Mouse (Mus musculus): ENCODE data around the gene Tnnc1.

Tnnc1 gene

GRCm38 (mm10) chr14:31186656-31187055 is 21.5 kb upstream of the Tnnc1 start:
- DNase-seq = peak; percentile 81

GRCm38 (mm10) chr14:31188771-31189181 is 19.3 kb upstream of the Tnnc1 start:
- DNase-seq = no peak

- DNase-seq = no peak
Measured at GRCm38 (mm10) chr14:31189348-31189747, 18.8 kb upstream of the Tnnc1 start.

GRCm38 (mm10) chr14:31191936-31192335 is 16.2 kb upstream of the Tnnc1 start:
- DNase-seq = no peak

GRCm38 (mm10) chr14:31193791-31194190 is 14.3 kb upstream of the Tnnc1 start:
- no peak for DNase-seq

- no peak for DNase-seq
Measured at GRCm38 (mm10) chr14:31194441-31194840, 13.7 kb upstream of the Tnnc1 start.

GRCm38 (mm10) chr14:31194891-31195513 is 13.1 kb upstream of the Tnnc1 start:
- DNase-seq = peak; percentile 70

GRCm38 (mm10) chr14:31195521-31195920 is 12.6 kb upstream of the Tnnc1 start:
- DNase-seq = no peak

- DNase-seq = peak; percentile 67
Measured at GRCm38 (mm10) chr14:31195968-31196367, 12.1 kb upstream of the Tnnc1 start.

- no peak for DNase-seq
Measured at GRCm38 (mm10) chr14:31197547-31198516, 10.3 kb upstream of the Tnnc1 start.

GRCm38 (mm10) chr14:31199599-31199998 is 8.5 kb upstream of the Tnnc1 start:
- no peak for DNase-seq

GRCm38 (mm10) chr14:31200038-31200437 is 8.1 kb upstream of the Tnnc1 start:
- DNase-seq = no peak

GRCm38 (mm10) chr14:31204844-31205243 is 3.3 kb upstream of the Tnnc1 start:
- DNase-seq = no peak

- no peak for DNase-seq
Measured at GRCm38 (mm10) chr14:31205244-31205561, 2.9 kb upstream of the Tnnc1 start.

- peak; percentile 79 for DNase-seq
Measured at GRCm38 (mm10) chr14:31205562-31206467, 2.3 kb upstream of the Tnnc1 start.

GRCm38 (mm10) chr14:31206472-31206981 is 1.6 kb upstream of the Tnnc1 start:
- DNase-seq = peak; percentile 99

- no peak for DNase-seq
Measured at GRCm38 (mm10) chr14:31207070-31207830, 862 bp upstream of the Tnnc1 start.

GRCm38 (mm10) chr14:31209133-31209557 is 1.0 kb downstream of the Tnnc1 start:
- DNase-seq = no peak

GRCm38 (mm10) chr14:31211854-31212253 is 3.7 kb downstream of the Tnnc1 start:
- no peak for DNase-seq

- DNase-seq = no peak
Measured at GRCm38 (mm10) chr14:31212499-31212898, 4.4 kb downstream of the Tnnc1 start.

GRCm38 (mm10) chr14:31213868-31214267 is 5.8 kb downstream of the Tnnc1 start:
- no peak for DNase-seq

GRCm38 (mm10) chr14:31214684-31215083 is 6.6 kb downstream of the Tnnc1 start:
- no peak for DNase-seq
